Mouse (Mus musculus): Measurements from ENCODE around the gene Itgb2.

DNA sequence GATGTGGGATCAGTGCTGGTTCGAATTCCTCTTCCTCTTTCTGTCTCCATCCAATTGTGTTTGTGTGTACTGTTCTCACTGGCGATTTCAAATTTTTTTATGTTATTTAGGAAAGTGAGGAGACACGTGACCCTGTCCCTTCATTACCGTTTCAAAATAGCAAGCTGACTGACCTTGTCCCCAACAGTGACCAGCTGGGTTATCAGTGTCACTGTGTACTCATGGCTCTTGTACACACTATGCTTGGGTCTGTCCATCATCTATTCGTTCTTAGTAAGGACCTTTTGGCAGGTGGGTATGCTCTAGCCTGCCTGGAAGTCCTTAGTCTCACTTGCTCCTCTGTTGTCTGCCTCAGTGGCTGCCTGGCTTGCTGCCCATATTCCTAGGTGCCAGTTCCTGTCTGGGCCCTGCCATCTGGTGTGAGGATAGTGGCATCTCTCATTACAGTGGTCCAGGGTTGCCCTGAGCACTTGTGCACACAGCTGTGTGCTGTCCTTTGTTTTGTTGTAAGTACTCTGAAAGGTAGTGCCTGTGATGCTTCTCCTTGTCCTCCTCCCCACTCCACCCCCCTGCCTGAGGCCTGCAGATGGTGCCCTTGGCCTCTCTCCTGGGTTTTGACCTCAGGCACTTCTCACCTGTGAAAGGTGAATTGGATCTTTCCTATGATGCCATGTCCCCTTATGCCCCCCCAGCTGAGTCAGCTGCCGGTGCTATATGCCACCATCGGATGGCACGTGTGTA, 80.3 kb downstream of the Itgb2 start:
- TF ChIP-seq CTCF (IDR thresholded peaks at IDR 0.05; ENCODE audit: low read depth), result no peak
- no peak for TF ChIP-seq EP300 (optimal IDR thresholded peaks at IDR 0.05)
